In genomic region chr4:103781398-103781797, GRCm38 (mm10) we compare ENCODE assay signal across 8 mouse cellular contexts.
A peak's percentile ranks its signal among the peaks of the same experiment; 100 is the strongest.
DNase-seq lines count a peak whose midpoint lies in the region; ATAC-seq and TF ChIP-seq lines count a peak whose summit lies in the region.

No protein-coding gene starts in this region.

- no peak overlapping the region for H3K4me3 ChIP-seq in midbrain, embryonic 14.5 days (replicated peaks; ENCODE audit: low read depth, low read length)
- no peak overlapping the region for H3K4me3 ChIP-seq in midbrain, embryonic 10.5 days
- H3K4me3 ChIP-seq in kidney, postnatal 0 days (replicated peaks; ENCODE audit: low read depth, low read length): no peak overlapping the region

- DNase-seq in adrenal gland, postnatal 25 days: peak; percentile 7
- DNase-seq in adrenal gland, adult 18-20 months (ENCODE audit: low spot score in 2 of 2): no peak
- peak; percentile 53 for DNase-seq in midbrain, embryonic 14.5 days
- no peak for DNase-seq in midbrain, embryonic 10.5 days (ENCODE audit: low spot score)
- DNase-seq in kidney, postnatal 0 days (ENCODE audit: low spot score): peak; percentile 68
- peak; percentile 52 for DNase-seq in testis, postnatal 10 days (ENCODE audit: low spot score)
- no peak for DNase-seq in left cerebral cortex, postnatal 10 days (ENCODE audit: extremely low spot score in 1 of 2, low spot score in 2 of 2)
- no peak for DNase-seq in left cerebral cortex, adult 8-10 months (ENCODE audit: low spot score in 2 of 2)

- H3K4me2 ChIP-seq in midbrain, embryonic 14.5 days (ENCODE audit: low read length): no peak overlapping the region
- no peak overlapping the region for H3K4me2 ChIP-seq in kidney, postnatal 0 days (ENCODE audit: low read length)

- no peak overlapping the region for H3K27ac ChIP-seq in midbrain, embryonic 14.5 days (replicated peaks; ENCODE audit: low read depth, low read length)
- no peak overlapping the region for H3K27ac ChIP-seq in midbrain, embryonic 10.5 days (replicated peaks)
- no peak overlapping the region for H3K27ac ChIP-seq in kidney, postnatal 0 days

- ATAC-seq in midbrain, embryonic 14.5 days (ENCODE audit: low FRiP score, low TSS enrichment): no peak
- no peak; the same call in 1 of the 2 replicates for ATAC-seq in kidney, postnatal 0 days (replicated peaks; ENCODE audit: low FRiP score, low read depth)

- 54% methylated on average over 4 of the region's 4 CpGs for WGBS in midbrain, embryonic 14.5 days
- WGBS in midbrain, embryonic 10.5 days: 78% methylated on average over 4 of the region's 4 CpGs
- 45% methylated on average over 4 of the region's 4 CpGs for WGBS in kidney, postnatal 0 days

- no peaks in the 10 kb centered on the region for H3K9me3 ChIP-seq in midbrain, embryonic 14.5 days (ENCODE audit: control insufficient read depth, low read length)
- H3K9me3 ChIP-seq in midbrain, embryonic 10.5 days (replicated peaks): no peaks in the 10 kb centered on the region
- H3K9me3 ChIP-seq in kidney, postnatal 0 days (replicated peaks; ENCODE audit: low read length): no peaks in the 10 kb centered on the region

- no peaks in the 10 kb centered on the region for H3K27me3 ChIP-seq in midbrain, embryonic 14.5 days (ENCODE audit: control insufficient read depth, insufficient read depth, low read length)
- H3K27me3 ChIP-seq in midbrain, embryonic 10.5 days (ENCODE audit: low read depth, poor library complexity, severe bottlenecking): no peaks in the 10 kb centered on the region
- no peaks in the 10 kb centered on the region for H3K27me3 ChIP-seq in kidney, postnatal 0 days (ENCODE audit: insufficient read depth, low read length)

- no peak overlapping the region for H3K9ac ChIP-seq in midbrain, embryonic 14.5 days (replicated peaks; ENCODE audit: low read length)
- no peak overlapping the region for H3K9ac ChIP-seq in kidney, postnatal 0 days (ENCODE audit: low read depth, low read length)

- H3K4me1 ChIP-seq in midbrain, embryonic 14.5 days (ENCODE audit: control insufficient read depth, insufficient read depth, low read length): no peaks in the 10 kb centered on the region
- H3K4me1 ChIP-seq in midbrain, embryonic 10.5 days: no peaks in the 10 kb centered on the region
- no peaks in the 10 kb centered on the region for H3K4me1 ChIP-seq in kidney, postnatal 0 days (replicated peaks; ENCODE audit: insufficient read depth, low read length)

- intact Hi-C loops in left cerebral cortex, postnatal 10 days (cut with DNase I): no loop called here

- H3K36me3 ChIP-seq in midbrain, embryonic 14.5 days (ENCODE audit: control insufficient read depth, insufficient read depth, low read length): no peaks in the 10 kb centered on the region
- H3K36me3 ChIP-seq in midbrain, embryonic 10.5 days: no peaks in the 10 kb centered on the region
- no peaks in the 10 kb centered on the region for H3K36me3 ChIP-seq in kidney, postnatal 0 days (ENCODE audit: insufficient read depth, low read length)

- no peak for TF ChIP-seq CTCF in kidney, postnatal 0 days (IDR thresholded peaks at IDR 0.05; ENCODE audit: low read depth)

Comparison
In these comparisons a context has a peak if more than half of its experiments do, and no peak if none do; other contexts are left out.
1. DNase-seq: peak in adrenal gland, postnatal 25 days (single experiment), midbrain, embryonic 14.5 days (single experiment), kidney, postnatal 0 days (single experiment) and testis, postnatal 10 days (single experiment); none in adrenal gland, adult 18-20 months (0 of 2), midbrain, embryonic 10.5 days (single experiment), left cerebral cortex, postnatal 10 days (0 of 2) and left cerebral cortex, adult 8-10 months (0 of 2).